Mouse (Mus musculus): ENCODE results near the gene Slc35g2. TPM values are rescaled to one million over a fixed set of nuclear protein-coding genes. Genes with fewer than 3 reads are reported as not detected.

The Slc35g2 gene
- total RNA-seq, 1 experiment: 2.1 TPM

GRCm38 (mm10) chr9:100546594-100546910, 24.3 kb downstream of the Slc35g2 start:
- no peaks in the 10 kb centered on the region for H3K36me3 ChIP-seq (ENCODE audit: control insufficient read depth, insufficient read depth, low read length, poor library complexity, severe bottlenecking)
- in situ Hi-C loops (cut with MboI; ENCODE audit: low sequenced_read_pairs in 2 of 2, unreplicated experiment in 2 of 2): no loop called here
- TF ChIP-seq MAFK (IDR thresholded peaks at IDR 0.05; ENCODE audit: insufficient read depth, low read depth, low read length): no peak
- TF ChIP-seq HCFC1 (IDR thresholded peaks at IDR 0.05; ENCODE audit: borderline replicate concordance, insufficient read depth, low read length): no peak
- TF ChIP-seq ZC3H11A (IDR thresholded peaks at IDR 0.05; ENCODE audit: borderline replicate concordance, low read depth, low read length): no peak
- no peak for TF ChIP-seq CHD2 (IDR thresholded peaks at IDR 0.05; ENCODE audit: low read depth, low read length)
- TF ChIP-seq ZNF384 (IDR thresholded peaks at IDR 0.05; ENCODE audit: low read depth, low read length): no peak
- no peaks in the 10 kb centered on the region; the same call in 1 of the 2 replicates for H3K9me3 ChIP-seq (ENCODE audit: control insufficient read depth, insufficient read depth, low read depth, low read length)
- H3K9ac ChIP-seq (ENCODE audit: insufficient read depth, low read depth, low read length, poor library complexity, severe bottlenecking): peak overlapping the region; percentile 83
- peak overlapping the region; percentile 69 to 100 for H3K4me3 ChIP-seq (ENCODE audit: insufficient read depth in 1 of 2, low read depth in 1 of 2, low read length in 2 of 2, poor library complexity in 1 of 2, severe bottlenecking in 1 of 2)
- H3K27ac ChIP-seq (ENCODE audit: insufficient read depth, low read depth, low read length, poor library complexity, severe bottlenecking): no peak overlapping the region
- H3K4me1 ChIP-seq (ENCODE audit: control insufficient read depth in 2 of 2, insufficient read depth in 2 of 2, low read length in 2 of 2, poor library complexity in 1 of 2): peaks cover 0 to 2% of the 10 kb centered on the region in 2 experiments; a peak in 2 of 4 replicates
- DNase-seq (ENCODE audit: low read depth, low spot score): no peak

- H3K4me1 ChIP-seq (ENCODE audit: control insufficient read depth in 2 of 2, insufficient read depth in 2 of 2, low read length in 2 of 2, poor library complexity in 1 of 2): peaks cover 0 to 2% of the 10 kb centered on the region in 2 experiments; a peak in 2 of 4 replicates
- H3K27ac ChIP-seq (ENCODE audit: insufficient read depth, low read depth, low read length, poor library complexity, severe bottlenecking): peak within 1 kb of the TSS; percentile 55; the same call in 1 of the 2 replicates
- H3K9me3 ChIP-seq (ENCODE audit: control insufficient read depth, insufficient read depth, low read depth, low read length): no peaks in the 10 kb centered on the region
- H3K9ac ChIP-seq (ENCODE audit: insufficient read depth, low read depth, low read length, poor library complexity, severe bottlenecking): peak within 1 kb of the TSS; percentile 96
- peak; percentile 55 for TF ChIP-seq CHD2 (IDR thresholded peaks at IDR 0.05; ENCODE audit: low read depth, low read length)
- TF ChIP-seq ZNF384 (IDR thresholded peaks at IDR 0.05; ENCODE audit: low read depth, low read length): no peak
- peak; percentile 96 for DNase-seq (ENCODE audit: low read depth, low spot score)
- in situ Hi-C loops (cut with MboI; ENCODE audit: low sequenced_read_pairs in 2 of 2, unreplicated experiment in 2 of 2): no loop called here
- no peaks in the 10 kb centered on the region for H3K36me3 ChIP-seq (ENCODE audit: control insufficient read depth, insufficient read depth, low read length, poor library complexity, severe bottlenecking)
- peak within 1 kb of the TSS; percentile 95 to 100 for H3K4me3 ChIP-seq (ENCODE audit: insufficient read depth in 1 of 2, low read depth in 1 of 2, low read length in 2 of 2, poor library complexity in 1 of 2, severe bottlenecking in 1 of 2)
These were observed 24.9 kb downstream of the Slc35g2 start, which contains the start of gene Nck1 for GRCm38 (mm10) chr9:100545715-100546593. Gene Nck1 (minus strand): TSS chr9:100546134.

- no peaks in the 10 kb centered on the region for H3K36me3 ChIP-seq (ENCODE audit: control insufficient read depth, insufficient read depth, low read length, poor library complexity, severe bottlenecking)
- H3K27ac ChIP-seq (ENCODE audit: insufficient read depth, low read depth, low read length, poor library complexity, severe bottlenecking): peak overlapping the region; percentile 55; the same call in 1 of the 2 replicates
- TF ChIP-seq MAFK (IDR thresholded peaks at IDR 0.05; ENCODE audit: insufficient read depth, low read depth, low read length) (no peak), CHD2 (IDR thresholded peaks at IDR 0.05; ENCODE audit: low read depth, low read length) (no peak), ZNF384 (IDR thresholded peaks at IDR 0.05; ENCODE audit: low read depth, low read length) (no peak), HCFC1 (IDR thresholded peaks at IDR 0.05; ENCODE audit: borderline replicate concordance, insufficient read depth, low read length) (no peak), ZC3H11A (IDR thresholded peaks at IDR 0.05; ENCODE audit: borderline replicate concordance, low read depth, low read length) (no peak)
- peak overlapping the region; percentile 95 to 100 for H3K4me3 ChIP-seq (ENCODE audit: insufficient read depth in 1 of 2, low read depth in 1 of 2, low read length in 2 of 2, poor library complexity in 1 of 2, severe bottlenecking in 1 of 2)
- H3K4me1 ChIP-seq (ENCODE audit: control insufficient read depth in 2 of 2, insufficient read depth in 2 of 2, low read length in 2 of 2, poor library complexity in 1 of 2): peaks cover 0 to 2% of the 10 kb centered on the region in 2 experiments; a peak in 2 of 4 replicates
- peak overlapping the region; percentile 96 for H3K9ac ChIP-seq (ENCODE audit: insufficient read depth, low read depth, low read length, poor library complexity, severe bottlenecking)
- no peak for DNase-seq (ENCODE audit: low read depth, low spot score)
- in situ Hi-C loops (cut with MboI; ENCODE audit: low sequenced_read_pairs in 2 of 2, unreplicated experiment in 2 of 2): no loop called here
- H3K9me3 ChIP-seq (ENCODE audit: control insufficient read depth, insufficient read depth, low read depth, low read length): no peaks in the 10 kb centered on the region
These were observed 25.8 kb downstream of the Slc35g2 start for GRCm38 (mm10) chr9:100544948-100545714.

GRCm38 (mm10) chr9:100535618-100536262, 35.1 kb downstream of the Slc35g2 start:
- Histone ChIP-seq H3K4me1 (ENCODE audit: control insufficient read depth in 2 of 2, insufficient read depth in 2 of 2, low read length in 2 of 2, poor library complexity in 1 of 2) (no peaks in the 10 kb centered on the region), H3K9me3 (ENCODE audit: control insufficient read depth, insufficient read depth, low read depth, low read length) (no peaks in the 10 kb centered on the region), H3K4me3 (ENCODE audit: insufficient read depth in 1 of 2, low read depth in 1 of 2, low read length in 2 of 2, poor library complexity in 1 of 2, severe bottlenecking in 1 of 2) (no peak overlapping the region), H3K36me3 (ENCODE audit: control insufficient read depth, insufficient read depth, low read length, poor library complexity, severe bottlenecking) (no peaks in the 10 kb centered on the region), H3K27ac (ENCODE audit: insufficient read depth, low read depth, low read length, poor library complexity, severe bottlenecking) (no peak overlapping the region), H3K9ac (ENCODE audit: insufficient read depth, low read depth, low read length, poor library complexity, severe bottlenecking) (no peak overlapping the region)
- TF ChIP-seq ZC3H11A (IDR thresholded peaks at IDR 0.05; ENCODE audit: borderline replicate concordance, low read depth, low read length): no peak
- no peak for TF ChIP-seq ZNF384 (IDR thresholded peaks at IDR 0.05; ENCODE audit: low read depth, low read length)
- no peak for TF ChIP-seq MAFK (IDR thresholded peaks at IDR 0.05; ENCODE audit: insufficient read depth, low read depth, low read length)
- TF ChIP-seq HCFC1 (IDR thresholded peaks at IDR 0.05; ENCODE audit: borderline replicate concordance, insufficient read depth, low read length): no peak
- no peak for TF ChIP-seq CHD2 (IDR thresholded peaks at IDR 0.05; ENCODE audit: low read depth, low read length)
- in situ Hi-C loops (cut with MboI; ENCODE audit: low sequenced_read_pairs in 2 of 2, unreplicated experiment in 2 of 2): no loop called here
- no peak for DNase-seq (ENCODE audit: low read depth, low spot score)

Data from ES-E14 (cell line).